Mouse (Mus musculus) embryo, embryonic 11.5 days (tissue): Measurements from ENCODE around the gene Orm1.

Experiments used
- DNase-seq: peaks from one replicate; pipeline ENCODE4 v3.0.0-alpha.2; 2012; ENCODE audit warnings: low read depth, low spot score

Gene Orm1

GRCm38 (mm10) chr4:63355877-63356665 is 11.7 kb downstream of the Orm1 start, which contains the start of gene Orm3:
Gene Orm3, plus strand, starts transcription at chr4:63356162.
- DNase-seq, result no peak

GRCm38 (mm10) chr4:63356981-63357570 is 12.7 kb downstream of the Orm1 start:
- no peak for DNase-seq

GRCm38 (mm10) chr4:63359861-63360260 is 15.5 kb downstream of the Orm1 start:
- no peak for DNase-seq

- DNase-seq, result no peak
Measured at GRCm38 (mm10) chr4:63362150-63362549, 17.8 kb downstream of the Orm1 start, which contains the start of gene Orm2. Gene Orm2, plus strand, starts transcription at chr4:63362449.

GRCm38 (mm10) chr4:63368577-63368976 is 24.2 kb downstream of the Orm1 start:
- peak; percentile 62 for DNase-seq

GRCm38 (mm10) chr4:63370897-63371296 is 26.5 kb downstream of the Orm1 start:
- DNase-seq, result no peak

GRCm38 (mm10) chr4:63371890-63372289 is 27.5 kb downstream of the Orm1 start:
- no peak for DNase-seq

GRCm38 (mm10) chr4:63373404-63373803 is 29.0 kb downstream of the Orm1 start:
- DNase-seq, result no peak

GRCm38 (mm10) chr4:63374331-63374730 is 30.0 kb downstream of the Orm1 start:
- no peak for DNase-seq

DNA sequence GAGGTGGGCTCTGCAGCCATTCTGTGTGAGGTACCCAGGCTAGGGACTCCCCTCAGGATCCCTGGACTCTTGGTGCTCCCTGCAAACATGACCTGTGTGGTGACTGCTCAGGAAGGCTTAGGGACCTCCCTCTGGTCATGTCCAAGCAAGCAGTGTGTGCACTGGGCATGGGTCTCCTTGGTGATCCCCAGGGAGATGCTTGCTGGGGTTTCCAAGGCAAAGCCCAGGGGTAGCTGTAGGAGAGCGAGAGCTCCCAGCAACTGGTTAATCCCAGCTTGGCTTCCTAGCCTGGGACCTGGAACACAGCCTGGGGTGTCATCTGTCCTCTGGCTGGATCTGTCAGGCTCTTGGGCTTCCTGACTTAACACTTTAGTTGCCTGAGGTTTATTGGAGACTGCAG is 31.0 kb downstream of the Orm1 start:
- no peak for DNase-seq

DNA sequence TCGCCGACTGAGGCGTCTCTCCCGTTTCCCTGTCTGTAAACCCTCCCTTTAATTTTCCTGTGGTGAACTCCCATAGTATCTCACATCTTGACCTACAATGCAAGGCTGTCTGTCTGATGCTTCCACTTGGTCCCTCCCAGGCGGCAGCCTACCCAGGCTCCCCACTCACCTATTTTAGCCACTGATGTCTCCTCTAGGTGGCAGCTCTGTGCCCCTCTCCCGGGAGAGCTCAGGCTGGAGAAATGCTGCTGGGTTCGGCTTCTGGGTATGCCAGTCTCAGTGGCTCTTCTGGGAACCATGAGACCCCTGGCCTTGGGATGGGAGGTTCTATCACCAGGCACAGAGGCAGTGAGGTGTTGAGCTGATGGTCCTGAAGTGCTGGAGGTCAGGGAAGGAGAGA is 33.1 kb downstream of the Orm1 start:
- DNase-seq, result no peak

DNA sequence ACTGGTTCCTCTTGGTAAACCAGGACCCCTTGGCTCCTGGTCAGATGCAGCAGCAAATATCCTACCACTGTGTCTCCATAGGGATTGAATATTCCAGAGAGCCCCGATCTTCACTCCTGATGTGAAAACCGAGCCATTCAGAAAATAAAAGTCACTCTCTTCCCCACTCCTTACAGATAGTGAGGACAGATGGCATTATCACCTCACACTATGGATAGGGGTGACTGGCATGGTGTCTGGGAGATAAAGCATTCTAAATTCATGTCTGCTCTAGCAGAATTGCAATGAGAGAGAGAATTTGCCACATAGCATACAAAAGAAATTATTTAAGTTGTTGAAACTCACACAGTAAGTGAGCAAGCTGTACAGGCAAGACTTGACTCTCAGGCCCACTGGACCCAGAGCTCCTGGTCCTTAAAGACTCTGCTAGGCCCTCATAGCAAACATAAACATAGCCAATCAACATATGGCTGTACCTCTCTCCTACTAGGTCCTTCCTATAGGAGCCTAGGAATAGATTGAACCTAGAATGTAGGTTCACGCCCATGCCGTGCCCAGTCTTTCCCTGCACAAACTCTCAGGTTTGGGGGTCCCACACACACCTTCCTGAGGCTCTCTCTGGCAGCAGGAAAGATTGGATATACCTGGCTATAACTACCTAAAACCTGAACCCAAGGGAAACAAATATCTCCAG is 38.5 kb downstream of the Orm1 start:
- DNase-seq, result no peak

GRCm38 (mm10) chr4:63383474-63383873 is 39.1 kb downstream of the Orm1 start:
- no peak for DNase-seq

GRCm38 (mm10) chr4:63384262-63384661 is 39.9 kb downstream of the Orm1 start:
- no peak for DNase-seq

DNA sequence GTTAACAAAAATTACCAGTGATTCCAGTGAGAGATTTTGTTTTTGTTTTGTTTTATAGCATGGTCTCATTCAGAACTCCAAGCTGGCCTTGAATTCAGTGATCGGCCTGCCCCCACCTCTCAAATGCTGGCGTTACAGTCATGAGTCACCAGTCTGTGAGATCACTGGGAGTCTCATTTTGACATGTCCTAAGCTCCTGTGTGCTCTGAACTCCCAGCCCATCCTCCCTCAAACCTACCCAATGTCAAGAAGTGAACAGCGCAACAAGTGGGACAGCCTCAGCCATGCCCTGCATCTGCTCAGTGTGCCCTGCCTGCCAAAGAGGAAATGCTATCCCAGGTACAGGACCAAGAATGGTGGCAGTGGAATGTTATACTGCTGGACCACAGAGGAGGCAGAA is 40.9 kb downstream of the Orm1 start:
- DNase-seq, result no peak

DNA sequence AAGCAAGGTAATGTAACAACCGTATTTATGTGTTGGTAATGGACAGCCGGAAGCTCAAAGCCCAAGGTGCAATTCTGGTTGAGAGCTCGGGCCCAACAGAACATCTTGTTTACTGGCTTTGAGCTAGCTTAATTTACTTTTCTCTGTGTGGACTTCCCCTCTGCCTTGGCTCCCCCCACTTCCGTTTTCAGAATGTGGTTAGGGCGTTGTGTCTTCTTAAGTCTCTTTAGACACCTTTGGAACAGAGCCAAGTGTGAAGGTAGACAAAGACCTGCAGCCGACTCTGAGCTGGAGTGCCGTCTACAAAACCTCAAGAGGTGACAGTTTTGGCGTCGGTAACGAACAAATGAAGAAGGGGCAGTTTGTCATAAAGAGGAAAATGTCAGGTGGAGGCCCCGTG is 41.4 kb downstream of the Orm1 start:
- DNase-seq, result no peak

DNA sequence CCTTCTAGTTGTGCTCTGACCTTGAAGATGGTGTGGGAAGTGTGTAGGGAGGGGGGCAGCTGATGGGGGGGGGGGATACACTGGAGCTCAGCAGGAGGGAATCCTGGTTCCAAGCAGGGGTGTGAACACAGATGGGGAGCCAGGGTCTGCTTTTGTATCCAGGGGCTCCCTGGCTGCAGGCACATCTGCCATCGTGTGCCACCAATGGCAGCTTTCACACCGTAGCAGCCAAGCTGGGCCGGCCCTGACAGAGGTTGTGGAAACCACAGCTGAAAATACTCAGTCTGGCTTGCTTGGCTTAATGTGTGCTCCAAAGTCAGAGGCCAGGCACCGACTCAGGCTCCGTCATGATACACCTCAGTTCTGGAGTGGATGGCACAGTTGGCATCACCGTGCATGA is 43.7 kb downstream of the Orm1 start:
- no peak for DNase-seq

DNA sequence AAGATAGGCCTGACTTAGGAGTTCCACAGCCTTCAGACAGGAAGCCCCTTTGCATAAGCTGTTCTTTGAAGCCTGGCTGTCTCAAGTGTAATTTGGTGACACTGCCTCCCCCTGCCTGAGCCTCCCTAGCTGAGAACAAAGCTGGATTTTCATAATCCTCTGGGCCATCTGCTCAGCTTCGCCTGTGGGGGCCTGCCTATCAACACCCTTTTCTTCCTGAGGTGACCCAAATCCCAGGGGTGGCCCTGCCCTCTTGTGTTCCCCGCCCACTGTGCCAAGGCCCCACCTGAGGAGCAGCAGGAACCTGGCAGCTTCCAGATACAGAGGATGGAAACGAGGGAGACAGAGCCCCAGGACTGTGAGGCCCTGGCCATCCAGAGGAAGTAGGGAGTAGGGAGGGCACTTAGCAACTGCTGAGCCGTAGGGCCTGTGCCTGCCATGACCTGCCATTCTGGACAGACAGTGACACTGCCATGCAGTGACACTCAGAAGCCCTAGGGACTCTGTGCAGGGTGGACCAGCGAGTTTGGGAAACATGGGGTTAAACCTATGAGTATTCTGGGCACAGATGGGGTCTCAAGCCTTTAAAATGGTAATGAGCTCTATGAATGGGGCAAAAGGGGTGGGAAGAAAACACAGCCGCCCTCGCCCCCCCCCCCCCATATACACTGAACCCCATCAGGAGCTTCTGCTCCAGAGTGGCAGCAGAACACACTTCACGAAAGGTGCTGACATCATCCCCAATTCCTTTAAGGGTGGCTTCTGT is 44.9 kb downstream of the Orm1 start:
- DNase-seq, result no peak

DNA sequence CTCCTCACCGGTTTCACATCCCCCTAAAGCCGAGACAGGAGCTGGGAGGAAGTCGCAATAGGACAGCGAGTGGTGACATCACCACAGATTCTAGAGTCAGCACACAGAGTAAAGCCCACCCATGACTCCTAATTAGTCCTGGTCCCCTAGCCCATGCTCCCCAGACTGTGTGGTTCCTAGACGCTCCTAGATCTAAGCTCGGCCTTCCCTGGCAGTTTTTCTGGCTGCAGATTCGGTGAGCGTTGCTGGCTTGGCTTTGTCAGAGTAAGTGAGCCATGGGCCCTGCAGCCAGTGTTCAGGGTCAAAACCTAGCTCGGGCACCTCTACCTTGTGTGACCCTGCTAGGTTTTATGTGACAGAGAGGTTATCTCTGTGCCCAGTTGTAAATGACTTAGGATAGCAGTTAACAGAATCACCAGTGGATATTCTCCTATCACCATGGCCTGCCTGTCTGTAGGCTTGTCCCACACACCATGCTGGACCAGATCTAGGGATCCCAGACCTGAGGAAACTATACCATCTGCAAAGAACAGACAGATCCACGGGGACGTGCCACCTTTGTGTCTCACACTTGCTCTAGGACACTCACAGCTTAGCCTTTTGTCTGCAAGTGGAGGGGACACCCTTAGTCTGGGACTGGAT is 45.6 kb downstream of the Orm1 start:
- DNase-seq, result no peak

DNA sequence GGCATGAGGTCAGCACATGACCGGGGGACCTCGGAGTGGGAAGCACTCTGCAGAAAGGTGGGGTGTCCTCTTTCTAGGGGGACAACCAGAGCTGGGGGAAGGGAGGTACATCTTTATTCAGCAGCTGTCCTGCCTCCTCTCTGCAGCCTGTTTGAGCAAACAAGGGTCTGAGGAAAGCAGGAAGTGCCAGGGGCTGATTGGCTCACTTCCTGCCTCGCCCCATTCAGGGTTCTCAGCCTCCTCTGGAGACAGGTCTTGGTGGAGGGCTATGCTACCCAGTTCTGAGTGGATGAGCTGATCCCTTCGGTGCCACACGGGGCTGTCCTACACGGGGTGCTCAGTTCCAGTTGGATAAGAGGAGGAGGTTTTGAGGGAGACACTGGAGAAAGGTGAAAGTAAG is 47.0 kb downstream of the Orm1 start:
- DNase-seq, result no peak
